Mouse (Mus musculus) heart, adult 9 months (tissue): Measurements from ENCODE around the gene Tnip2.

Source experiments
- DNase-seq, 2 experiments: peaks; one replicate each; pipeline ENCODE4 v3.0.0; 2022; ENCODE audit warnings: low spot score in 2 of 2

Tnip2 gene

GRCm38 (mm10) chr5:34513466-34514217 lies at the start of gene Tnip2:
Gene Tnip2 (minus strand): TSS chr5:34513991.
- peak; percentile 96 to 98 for DNase-seq

GRCm38 (mm10) chr5:34551821-34552220 lies 38.0 kb upstream of the Tnip2 start:
- DNase-seq = no peak

- no peak for DNase-seq
Observed at GRCm38 (mm10) chr5:34550251-34550650, 36.5 kb upstream of the Tnip2 start.

DNA sequence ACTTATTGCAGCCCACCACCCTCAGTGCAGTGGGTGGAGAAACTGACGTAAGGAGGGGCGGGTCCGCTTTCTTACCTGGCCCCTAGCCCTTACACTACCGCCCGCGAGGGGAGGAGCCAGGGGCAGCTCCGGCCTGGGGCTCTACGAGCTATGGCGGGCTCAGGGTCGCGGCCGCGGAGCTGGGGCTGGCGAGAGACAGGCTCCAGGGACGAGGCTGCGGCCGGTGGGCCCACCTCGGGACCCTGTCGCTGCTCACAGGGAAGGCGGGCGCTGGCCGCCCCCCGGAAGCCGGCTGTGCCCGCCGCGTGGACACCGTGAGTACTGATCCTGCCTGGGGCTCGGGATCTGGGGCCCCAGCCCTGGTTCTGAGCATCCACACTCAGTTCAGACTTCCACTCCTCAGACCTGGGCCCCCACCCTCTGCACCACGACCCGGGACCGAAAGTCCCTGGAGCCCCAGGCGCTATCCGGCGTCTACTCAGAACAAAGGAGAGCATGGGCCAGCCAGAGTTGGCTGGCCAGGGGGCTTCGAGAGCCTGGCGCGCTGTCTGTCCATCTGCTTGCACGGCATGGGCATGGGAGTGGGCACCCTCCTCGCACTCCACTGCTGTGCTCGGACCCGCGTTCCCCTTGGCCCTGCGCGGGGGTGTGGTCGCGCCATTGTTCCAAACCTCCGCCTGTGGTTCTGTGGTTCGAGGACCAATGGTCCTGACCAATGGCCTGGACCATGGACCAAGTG lies 35.9 kb upstream of the Tnip2 start:
- no peak for DNase-seq

DNA sequence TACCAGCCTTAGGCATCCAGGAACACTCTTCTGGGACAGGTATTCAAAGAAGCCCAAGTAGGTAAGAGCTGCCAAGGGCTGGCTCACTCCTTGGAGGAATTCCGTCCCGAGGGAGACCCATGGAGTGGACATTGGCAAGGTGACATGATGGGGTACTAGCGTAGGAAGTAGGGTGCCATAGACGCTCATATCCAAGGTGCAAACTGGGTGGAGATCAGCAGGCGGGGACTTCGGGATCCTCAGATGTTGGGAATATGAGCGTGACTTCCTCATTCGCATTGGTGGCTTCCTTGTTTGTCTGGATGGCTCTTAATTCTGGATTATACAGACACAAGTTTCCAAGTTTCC lies 35.3 kb upstream of the Tnip2 start:
- DNase-seq = no peak

DNA sequence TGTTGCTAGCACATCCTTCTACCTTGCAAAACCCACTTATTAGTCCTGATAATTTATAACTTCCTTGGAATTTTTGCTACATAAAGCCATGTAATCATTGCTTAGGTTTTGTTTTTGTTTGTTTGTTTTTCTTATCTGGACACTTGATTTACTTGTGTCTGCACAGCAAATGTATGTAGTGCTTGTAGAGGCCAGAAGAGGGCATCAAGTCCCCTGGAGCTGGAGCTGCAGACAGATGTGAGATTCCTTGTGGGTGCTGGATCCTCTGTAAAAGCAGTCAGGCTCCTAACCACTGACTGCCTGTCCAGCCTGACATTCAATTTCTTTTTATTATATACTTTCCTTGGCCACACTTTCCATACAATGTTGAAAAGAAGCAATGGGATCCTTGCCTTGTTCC lies 33.6 kb upstream of the Tnip2 start:
- DNase-seq = no peak

- peak; percentile 60 to 72 for DNase-seq
Observed at GRCm38 (mm10) chr5:34543114-34543513, 29.3 kb upstream of the Tnip2 start.

DNA sequence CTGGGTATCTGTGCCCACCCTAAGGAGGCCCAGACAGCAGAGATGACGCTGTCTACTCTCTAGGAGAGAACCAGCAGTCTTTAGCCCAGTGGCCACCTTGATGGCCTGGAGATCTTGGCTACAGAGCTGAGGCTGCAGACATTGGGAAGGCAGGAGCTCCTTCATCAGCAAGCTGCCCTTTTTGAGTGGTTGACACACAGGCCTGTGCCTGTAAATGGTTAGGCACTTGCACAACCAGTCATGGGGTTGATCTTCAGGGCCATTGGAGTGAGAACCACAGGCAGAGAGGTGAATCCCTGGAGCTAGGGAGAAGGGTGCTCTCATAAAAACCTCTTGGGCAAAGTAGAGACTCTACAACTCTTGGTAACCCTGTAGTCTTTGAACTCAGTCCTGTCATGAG lies 28.4 kb upstream of the Tnip2 start:
- DNase-seq = no peak

- DNase-seq = no peak
Observed at GRCm38 (mm10) chr5:34539121-34539520, 25.3 kb upstream of the Tnip2 start.

DNA sequence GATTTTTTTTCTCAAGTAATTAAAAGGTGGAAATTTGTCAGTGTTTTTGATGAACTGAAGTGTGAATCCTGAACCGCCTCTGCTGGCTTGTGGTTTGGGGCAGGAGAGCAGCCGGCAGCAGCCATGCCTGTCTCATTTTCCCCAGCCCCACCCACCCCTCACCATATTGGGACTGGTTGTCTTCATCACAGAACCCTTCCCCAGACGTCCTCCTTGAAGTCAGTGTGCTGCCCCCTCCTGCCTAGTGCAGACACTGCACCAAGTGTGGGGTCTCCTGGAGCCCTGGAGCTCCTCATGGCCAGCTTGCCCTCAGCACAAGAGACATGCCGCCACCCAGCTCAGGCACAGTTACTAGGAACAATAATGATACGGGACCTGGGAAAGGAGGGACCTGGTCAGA lies 24.7 kb upstream of the Tnip2 start:
- DNase-seq = no peak

- no peak for DNase-seq
Observed at GRCm38 (mm10) chr5:34538079-34538478, 24.3 kb upstream of the Tnip2 start.

DNA sequence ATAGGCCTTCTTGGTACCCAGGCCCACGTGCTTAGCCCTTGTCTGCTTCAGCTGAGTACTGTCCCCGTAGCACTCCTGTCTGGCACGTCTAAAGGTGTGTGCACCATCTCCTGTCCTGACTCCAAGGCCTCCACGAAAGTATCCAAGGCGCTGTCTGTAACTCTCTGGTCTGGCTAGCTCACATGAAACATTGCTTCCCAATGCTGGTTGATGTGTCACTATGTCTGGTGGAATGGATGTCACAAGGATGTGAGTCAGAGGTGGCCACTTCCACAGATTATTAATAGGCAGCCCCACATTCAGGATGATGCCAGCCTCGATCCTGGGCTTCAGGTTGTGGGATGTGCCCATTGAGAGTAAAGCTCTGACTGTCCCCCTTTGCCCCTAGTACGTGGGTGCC lies 22.0 kb upstream of the Tnip2 start:
- no peak for DNase-seq

GRCm38 (mm10) chr5:34534776-34535581 lies 21.2 kb upstream of the Tnip2 start:
- DNase-seq = peak; percentile 38 to 51

DNA sequence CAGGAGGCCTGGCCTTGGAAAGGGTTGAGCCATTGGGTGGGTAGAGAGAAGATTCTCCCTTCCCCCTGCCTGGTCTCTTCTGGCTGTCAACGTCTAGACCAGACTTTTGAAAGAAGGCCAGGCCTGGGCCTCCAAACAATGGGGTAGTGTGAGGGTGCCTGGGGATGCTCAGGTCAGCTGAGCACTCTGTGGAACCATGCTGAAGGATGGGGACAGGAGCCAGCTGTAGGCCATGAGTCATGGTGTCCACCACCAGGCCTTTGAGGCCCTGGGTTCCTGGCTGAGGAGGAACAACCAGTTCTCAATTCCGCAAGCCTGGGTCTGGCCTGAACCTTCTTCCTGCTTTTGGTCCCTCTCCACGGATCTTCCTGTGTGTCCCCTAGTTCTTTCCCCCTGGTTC lies 20.0 kb upstream of the Tnip2 start:
- DNase-seq = peak; percentile 67 to 77

- no peak for DNase-seq
Observed at GRCm38 (mm10) chr5:34533066-34533465, 19.3 kb upstream of the Tnip2 start.

GRCm38 (mm10) chr5:34530687-34531086 lies 16.9 kb upstream of the Tnip2 start:
- no peak for DNase-seq

GRCm38 (mm10) chr5:34530116-34530515 lies 16.3 kb upstream of the Tnip2 start:
- DNase-seq = no peak

GRCm38 (mm10) chr5:34528724-34529123 lies 14.9 kb upstream of the Tnip2 start:
- no peak for DNase-seq

- no peak for DNase-seq
Observed at GRCm38 (mm10) chr5:34527352-34527751, 13.6 kb upstream of the Tnip2 start.

DNA sequence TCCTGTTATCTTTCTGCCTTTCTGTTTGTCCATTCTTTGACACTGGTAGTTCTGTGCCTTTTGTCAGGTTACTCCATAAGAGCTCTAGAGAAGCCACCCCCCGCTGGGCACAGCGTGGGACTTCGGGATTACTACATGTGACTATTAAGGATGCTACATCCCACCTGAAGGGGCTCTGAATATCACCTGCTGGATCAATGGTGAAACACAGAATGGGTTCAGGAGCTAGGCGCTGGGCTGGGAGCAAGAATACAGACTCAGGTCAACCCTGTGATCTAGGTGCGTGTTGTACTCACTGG lies 12.6 kb upstream of the Tnip2 start:
- DNase-seq = no peak

DNA sequence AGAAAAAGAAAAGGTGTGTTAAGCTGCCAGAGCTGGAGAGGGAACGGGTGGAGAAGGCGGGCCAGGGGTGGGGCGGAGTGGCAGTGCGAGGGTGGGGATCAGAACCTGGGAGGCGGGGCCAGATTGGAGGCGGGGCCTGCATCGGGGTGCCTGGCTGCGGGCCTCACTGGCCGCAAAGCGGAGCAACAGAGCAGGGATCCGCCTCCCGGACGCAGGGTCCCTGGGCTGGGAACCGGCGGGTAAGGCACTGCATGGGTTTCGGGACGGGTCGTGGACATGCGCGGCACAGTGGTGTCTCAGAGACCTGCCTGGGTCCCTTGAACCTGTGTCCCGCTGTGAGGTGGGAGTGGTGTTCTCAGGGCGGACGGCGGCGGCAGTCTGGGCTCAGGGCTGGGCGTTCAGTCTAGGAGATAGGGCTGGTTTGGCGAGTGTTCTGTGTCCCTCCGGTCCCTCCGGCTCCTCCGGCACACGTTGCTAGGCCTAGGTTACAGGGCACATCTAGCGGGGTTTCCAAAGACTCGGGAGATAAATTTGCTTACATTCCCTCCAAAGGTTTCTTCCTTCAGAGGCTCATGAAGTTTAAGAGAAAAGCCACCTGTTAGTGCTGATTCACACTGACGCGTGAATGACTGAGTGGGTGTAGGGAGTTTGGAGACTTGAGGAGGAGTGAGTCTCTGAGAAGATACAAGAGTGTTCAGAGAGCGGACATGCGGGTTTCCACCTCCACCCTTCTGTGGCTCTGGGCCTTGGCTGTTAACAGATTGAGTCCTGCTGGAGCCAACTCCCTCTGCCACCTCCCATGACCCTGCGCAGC lies 12.1 kb upstream of the Tnip2 start, which contains the start of gene Sh3bp2:
Sh3bp2 (plus strand) TSS at position 176 of the 814 bp plus-strand sequence.
- DNase-seq = peak; percentile 96

GRCm38 (mm10) chr5:34524511-34524910 lies 10.7 kb upstream of the Tnip2 start:
- DNase-seq = no peak
